Mouse (Mus musculus) limb, embryonic 14.5 days (tissue): ENCODE data around the gene Zswim1. TPM values are rescaled to one million over a fixed set of nuclear protein-coding genes. Genes with fewer than 3 reads are reported as not detected.

ENCODE experiments used
- ATAC-seq: fragments of 200-750 bp; cut with Nextera tagmentation; 2 replicates; pipeline ENCODE4 v1.8.0; 2017; ENCODE audit warnings: low read depth, moderate number of reproducible peaks, moderate TSS enrichment; ENCODE audit not compliant: low FRiP score
- DNase-seq: peaks from one replicate; pipeline ENCODE4 v3.0.0-alpha.2; 2015; ENCODE audit warnings: low spot score
- H3K27ac ChIP-seq: fragments of 300-500 bp; sonication (generic); replicated peaks from 2 replicates; pipeline ENCODE4 v1.5.1; 2014; ENCODE audit warnings: low read depth, mild to moderate bottlenecking, low read length, moderate library complexity, mixed read lengths
- H3K27me3 ChIP-seq: fragments of 300-500 bp; sonication (generic); 2 replicates; pipeline ENCODE4 v1.6.1; 2014; ENCODE audit warnings: low read length, mixed read lengths; ENCODE audit not compliant: control insufficient read depth, insufficient read depth
- H3K36me3 ChIP-seq: fragments of 300-500 bp; sonication (generic); 2 replicates; pipeline ENCODE4 v1.6.1; 2014; ENCODE audit warnings: mild to moderate bottlenecking, low read length, moderate library complexity, mixed read lengths; ENCODE audit not compliant: control insufficient read depth, insufficient read depth
- H3K4me1 ChIP-seq: fragments of 300-500 bp; sonication (generic); 2 replicates; pipeline ENCODE4 v1.6.1; 2014; ENCODE audit warnings: antibody characterized with exemption, low read length, mixed read lengths; ENCODE audit not compliant: control insufficient read depth, insufficient read depth
- H3K4me2 ChIP-seq: fragments of 300-500 bp; sonication (generic); replicated peaks from 2 replicates; pipeline ENCODE4 v1.6.1; 2014; ENCODE audit warnings: low read depth, mild to moderate bottlenecking, low read length, moderate library complexity; ENCODE audit not compliant: severe bottlenecking
- H3K4me3 ChIP-seq: fragments of 300-500 bp; sonication (generic); replicated peaks from 2 replicates; pipeline ENCODE4 v1.5.1; 2014; ENCODE audit warnings: low read length
- H3K9ac ChIP-seq: fragments of 300-500 bp; sonication (generic); 2 replicates; pipeline ENCODE4 v1.6.1; 2014; ENCODE audit warnings: mild to moderate bottlenecking, low read depth, low read length, moderate library complexity; ENCODE audit not compliant: severe bottlenecking
- H3K9me3 ChIP-seq: fragments of 300-500 bp; sonication (generic); 2 replicates; pipeline ENCODE4 v1.6.1; 2016; ENCODE audit warnings: low read length; ENCODE audit not compliant: control insufficient read depth
- POLR2A ChIP-seq: fragments of 200-500 bp; IDR thresholded peaks from 2 replicates; pipeline ENCODE4 v1.8.0; 2012; ENCODE audit warnings: inconsistent platforms, mild to moderate bottlenecking, moderate library complexity, borderline replicate concordance; ENCODE audit not compliant: insufficient read depth, insufficient read length; ENCODE audit errors: extremely low read depth
- WGBS: fragments of 180-500 bp; shearing (Covaris S2); extraction: QIAGEN DNeasy Blood & Tissue Kit; methylation state at CpG from one replicate; pipeline ENCODE4 v1.1.7; 2014; 5-methylcytosine and 5-hydroxymethylcytosine counted together
- polyA plus RNA-seq, 2 experiments: library from polyadenylated mRNA; depleted of rRNA in 1 of 2; stranded (reverse) in 1 of 2; unstranded in 1 of 2; fragments of >200 nt; fragmentation: Nextera tagmentation in 1 of 2; extraction: Ambion mirVana in 1 of 2; gene quantifications; 2 replicates each; pipeline versions ENCODE4 v1.2.1 to v1.2.3; 2012 to 2014

Gene Zswim1
- polyA plus RNA-seq, 2 experiments: 9.1 to 19.5 TPM

DNA sequence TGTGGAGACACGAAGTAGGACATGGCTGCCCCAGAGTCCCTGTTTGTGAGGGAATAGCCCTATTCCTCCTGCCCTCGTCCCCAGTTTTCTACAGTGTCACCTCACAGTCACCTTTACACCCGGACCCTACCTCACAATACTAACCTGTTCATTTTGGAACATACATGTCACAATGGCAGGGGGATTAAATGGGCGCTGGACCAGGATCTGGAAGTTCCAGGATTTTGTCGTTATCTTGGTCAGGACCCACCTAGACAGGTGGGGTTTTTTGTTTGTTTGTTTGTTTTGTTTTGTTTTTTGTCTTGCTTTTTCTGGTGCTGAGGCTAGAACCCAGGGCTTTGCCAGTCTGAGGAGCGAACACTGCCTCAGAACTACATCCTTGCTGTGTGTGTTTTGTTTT, 6.0 kb downstream of the Zswim1 start, which contains the start of gene Spata25:
Spata25 (minus strand) TSS at position 101 of the 400 bp plus-strand sequence.
- Histone ChIP-seq H3K4me2 (no peak within 1 kb of the TSS), H3K36me3 (peaks cover 42% of the 10 kb centered on the region), H3K4me1 (peaks cover 8% of the 10 kb centered on the region; the same call in 1 of the 2 replicates), H3K9me3 (no peaks in the 10 kb centered on the region), H3K27ac (no peak within 1 kb of the TSS), H3K27me3 (no peaks in the 10 kb centered on the region), H3K4me3 (no peak within 1 kb of the TSS), H3K9ac (no peak within 1 kb of the TSS)
- TF ChIP-seq POLR2A: no peak
- DNase-seq: no peak
- WGBS: 80% methylated on average over 6 of the region's 6 CpGs
- ATAC-seq: no peak

DNA sequence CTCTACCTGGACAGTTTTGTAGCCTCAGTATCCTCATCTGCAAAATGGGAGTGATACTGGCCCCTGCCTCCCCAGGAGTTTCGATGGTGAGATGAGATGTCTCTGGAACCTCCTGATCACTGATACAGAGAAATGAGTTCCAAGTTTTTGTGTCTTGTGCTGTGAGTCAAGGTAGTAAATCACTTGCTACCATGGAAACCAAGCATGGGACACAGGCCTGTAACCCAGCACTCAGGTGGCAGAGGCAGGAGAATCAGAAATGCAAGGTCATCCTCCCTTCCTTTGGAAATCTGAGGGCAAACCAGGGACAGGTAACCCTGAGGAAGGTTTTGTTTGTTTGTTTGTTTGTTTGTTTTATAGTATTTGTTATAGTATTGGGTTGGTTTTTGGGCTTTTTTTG, 6.6 kb downstream of the Zswim1 start:
- ATAC-seq (no peak), DNase-seq (no peak)
- Histone ChIP-seq H3K4me3 (no peak overlapping the region), H3K27ac (no peak overlapping the region), H3K4me2 (no peak overlapping the region), H3K4me1 (peaks cover 3% of the 10 kb centered on the region; the same call in 1 of the 2 replicates), H3K9me3 (no peaks in the 10 kb centered on the region), H3K27me3 (no peaks in the 10 kb centered on the region), H3K36me3 (peaks cover 42% of the 10 kb centered on the region), H3K9ac (no peak overlapping the region)
- WGBS: 91% methylated on average over 1 of the region's 1 CpGs
- TF ChIP-seq POLR2A: no peak

DNA sequence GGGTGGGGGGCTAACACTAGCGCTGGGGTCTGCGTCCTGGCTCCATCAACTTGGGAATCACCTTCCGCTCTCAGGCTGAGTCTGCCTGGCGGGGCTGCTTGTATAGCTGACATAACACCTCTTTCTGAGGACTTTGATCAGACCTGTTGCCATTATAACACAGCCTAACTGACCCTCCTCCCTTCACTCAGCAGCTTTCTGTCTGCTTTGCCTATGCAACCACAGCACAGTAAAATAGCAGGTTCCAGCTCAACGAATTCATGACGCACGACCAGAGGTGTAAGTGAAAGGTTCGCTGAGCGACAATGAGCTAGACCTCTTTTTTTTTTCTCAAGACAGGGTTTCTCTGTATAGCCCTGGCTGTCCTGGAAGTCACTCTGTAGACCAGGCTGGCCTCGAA, 8.5 kb downstream of the Zswim1 start:
- Histone ChIP-seq H3K4me3 (no peak overlapping the region), H3K27ac (no peak overlapping the region), H3K9ac (no peak overlapping the region), H3K27me3 (no peaks in the 10 kb centered on the region), H3K4me2 (no peak overlapping the region), H3K4me1 (peaks cover 12% of the 10 kb centered on the region), H3K36me3 (peaks cover 36% of the 10 kb centered on the region), H3K9me3 (no peaks in the 10 kb centered on the region)
- DNase-seq (no peak), ATAC-seq (no peak)
- 83% methylated on average over 10 of the region's 10 CpGs for WGBS
- no peak for TF ChIP-seq POLR2A

DNA sequence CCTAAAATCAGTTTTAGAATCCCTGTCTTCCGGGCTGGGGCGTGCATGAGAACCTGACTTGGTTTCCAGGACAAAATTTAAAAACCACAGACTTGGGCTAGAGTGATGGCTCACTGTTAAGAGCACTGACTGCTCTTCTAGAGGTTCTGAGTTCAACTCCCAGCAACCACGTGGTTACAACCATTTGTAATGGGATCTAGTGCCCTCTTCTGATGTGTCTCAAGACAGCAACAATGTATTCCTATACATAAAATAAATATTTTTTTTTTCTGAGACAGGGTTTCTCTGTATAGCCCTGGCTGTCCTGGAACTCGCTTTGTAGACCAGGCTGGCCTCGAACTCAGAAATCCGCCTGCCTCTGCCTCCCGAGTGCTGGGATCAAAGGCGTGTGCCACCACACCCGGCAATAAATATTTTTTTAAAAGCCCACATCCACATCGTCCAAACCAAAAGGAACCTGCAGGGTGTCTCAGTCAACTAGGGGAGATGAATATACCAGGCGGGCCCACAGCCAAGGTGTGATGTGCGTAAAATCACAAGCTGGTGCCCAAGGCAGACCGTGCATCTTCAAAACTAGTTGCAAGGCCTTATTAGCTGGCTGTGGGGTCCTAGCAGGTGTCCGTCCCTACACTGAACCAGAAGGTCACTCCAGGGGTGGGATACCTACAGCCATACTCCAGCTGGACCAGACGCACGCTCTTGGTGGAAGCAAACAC, 9.7 kb downstream of the Zswim1 start:
- Histone ChIP-seq H3K4me2 (peak overlapping the region; percentile 97), H3K36me3 (peaks cover 29% of the 10 kb centered on the region), H3K27me3 (no peaks in the 10 kb centered on the region), H3K4me3 (peak overlapping the region; percentile 74), H3K27ac (no peak overlapping the region), H3K4me1 (peaks cover 12% of the 10 kb centered on the region), H3K9me3 (no peaks in the 10 kb centered on the region), H3K9ac (peak overlapping the region; percentile 74)
- no peak for ATAC-seq
- no peak for DNase-seq
- TF ChIP-seq POLR2A: no peak
- WGBS: 69% methylated on average over 16 of the region's 16 CpGs

DNA sequence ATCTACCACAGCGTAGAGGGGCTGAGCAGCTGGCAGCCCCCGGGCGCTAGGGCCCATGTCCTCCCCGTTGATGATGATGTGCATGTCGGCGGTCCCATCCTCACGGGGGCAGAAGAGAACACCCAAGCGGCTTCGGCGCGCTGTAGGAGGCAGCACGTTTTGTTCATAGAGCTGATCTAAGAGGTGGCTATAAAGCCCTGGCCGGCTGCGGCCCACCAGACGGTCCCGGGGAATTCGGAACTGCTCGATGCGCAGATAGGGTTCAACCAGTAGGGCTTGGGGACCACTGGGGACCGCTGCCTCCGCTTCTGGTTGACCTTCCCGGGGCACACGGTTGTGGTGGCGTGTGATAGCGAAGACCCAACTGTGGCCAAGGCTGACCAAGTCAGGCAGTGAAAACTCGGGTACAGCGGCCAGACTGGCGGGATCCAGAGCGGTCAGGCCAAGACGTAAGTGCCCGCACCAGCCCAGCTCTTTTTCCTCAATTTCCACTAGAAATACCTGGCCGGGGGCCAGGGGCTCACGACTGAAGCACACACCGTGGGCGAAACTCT, 10.3 kb downstream of the Zswim1 start, which contains the start of gene Ctsa:
Ctsa (plus strand) TSS at position 126 of the 554 bp plus-strand sequence.
- H3K4me3 ChIP-seq: peak within 1 kb of the TSS; percentile 74
- ATAC-seq: peak; percentile 39
- H3K36me3 ChIP-seq: peaks cover 25% of the 10 kb centered on the region
- no peak for TF ChIP-seq POLR2A
- peak; percentile 65 for DNase-seq
- 2% methylated on average over 35 of the region's 35 CpGs for WGBS
- no peaks in the 10 kb centered on the region for H3K9me3 ChIP-seq
- peak within 1 kb of the TSS; percentile 58 for H3K27ac ChIP-seq
- H3K4me2 ChIP-seq: peak within 1 kb of the TSS; percentile 97
- H3K4me1 ChIP-seq: peaks cover 12% of the 10 kb centered on the region
- no peaks in the 10 kb centered on the region for H3K27me3 ChIP-seq
- peak within 1 kb of the TSS; percentile 74 for H3K9ac ChIP-seq
